Mouse (Mus musculus) hindbrain, embryonic 13.5 days (tissue): ENCODE results near the gene Tm9sf4. TPM values are rescaled to one million over a fixed set of nuclear protein-coding genes. Genes with fewer than 3 reads are reported as not detected.

Experiments
- ATAC-seq: fragments of 200-750 bp; cut with Nextera tagmentation; 2 replicates; pipeline ENCODE4 v1.8.0; 2017; ENCODE audit warnings: moderate TSS enrichment; ENCODE audit not compliant: low FRiP score
- H3K27ac ChIP-seq: fragments of 300-500 bp; sonication (generic); 2 replicates; pipeline ENCODE4 v1.5.1; 2015; ENCODE audit warnings: inconsistent platforms, mild to moderate bottlenecking, moderate library complexity
- H3K27me3 ChIP-seq: fragments of 300-500 bp; sonication (generic); 2 replicates; pipeline ENCODE4 v1.6.1; 2015; ENCODE audit warnings: mild to moderate bottlenecking, inconsistent platforms
- H3K36me3 ChIP-seq: fragments of 300-500 bp; sonication (generic); 2 replicates; pipeline ENCODE4 v1.6.1; 2015; ENCODE audit warnings: mild to moderate bottlenecking, inconsistent platforms
- H3K4me1 ChIP-seq: fragments of 300-500 bp; sonication (generic); replicated peaks from 2 replicates; pipeline ENCODE4 v1.6.1; 2015; ENCODE audit warnings: inconsistent platforms
- H3K4me2 ChIP-seq: fragments of 300-500 bp; sonication (generic); 2 replicates; pipeline ENCODE4 v1.6.1; 2015; ENCODE audit warnings: inconsistent platforms, mild to moderate bottlenecking, moderate library complexity
- H3K4me3 ChIP-seq: fragments of 300-500 bp; sonication (generic); 2 replicates; pipeline ENCODE4 v1.5.1; 2015; ENCODE audit warnings: mild to moderate bottlenecking, inconsistent platforms
- H3K9ac ChIP-seq: fragments of 300-500 bp; sonication (generic); 2 replicates; pipeline ENCODE4 v1.6.1; 2015; ENCODE audit warnings: mild to moderate bottlenecking, inconsistent platforms
- H3K9me3 ChIP-seq: fragments of 300-500 bp; sonication (generic); 2 replicates; pipeline ENCODE4 v1.6.1; 2016; ENCODE audit warnings: inconsistent platforms
- WGBS: fragments of 180-500 bp; shearing (Covaris S2); methylation state at CpG from one replicate; pipeline ENCODE4 v1.1.7; 2015; 5-methylcytosine and 5-hydroxymethylcytosine counted together
- polyA plus RNA-seq: library from polyadenylated mRNA; unstranded; fragments of >200 nt; fragmentation: Nextera tagmentation; extraction: Ambion mirVana; gene quantifications from 2 replicates; pipeline ENCODE4 v1.2.1, GENCODE M21; 2015

Tm9sf4 gene
- polyA plus RNA-seq, 1 experiment from 2014 or later = 77.2 TPM

- no peaks in the 10 kb centered on the region for H3K9me3 ChIP-seq
- H3K4me2 ChIP-seq = no peak overlapping the region
- no peak for ATAC-seq
- H3K4me1 ChIP-seq = peaks cover 31% of the 10 kb centered on the region
- no peak overlapping the region for H3K9ac ChIP-seq
- no peaks in the 10 kb centered on the region for H3K36me3 ChIP-seq
- H3K27ac ChIP-seq = no peak overlapping the region
- H3K4me3 ChIP-seq = no peak overlapping the region
- no peaks in the 10 kb centered on the region for H3K27me3 ChIP-seq
- WGBS = 58% methylated on average over 6 of the region's 6 CpGs
Measured at GRCm38 (mm10) chr2:153167136-153167535, 6.0 kb downstream of the Tm9sf4 start.

- WGBS = 22% methylated on average over 2 of the region's 2 CpGs
Measured at GRCm38 (mm10) chr2:153168134-153168820, 7.2 kb downstream of the Tm9sf4 start.

GRCm38 (mm10) chr2:153170490-153171224 lies 9.6 kb downstream of the Tm9sf4 start:
- Histone ChIP-seq H3K36me3 (0 out of 2 replicates have a peak, but pooled peaks cover 2% of the 10 kb centered on the region), H3K4me1 (peaks cover 18% of the 10 kb centered on the region), H3K4me3 (no peak overlapping the region), H3K27ac (no peak overlapping the region), H3K9ac (no peak overlapping the region), H3K4me2 (no peak overlapping the region), H3K27me3 (no peaks in the 10 kb centered on the region), H3K9me3 (no peaks in the 10 kb centered on the region)
- WGBS = 94% methylated on average over 9 of the region's 9 CpGs
- no peak for ATAC-seq

More at GRCm38 (mm10) chr2:153168134-153168820, 7.2 kb downstream of the Tm9sf4 start:
- ATAC-seq = no peak
- peaks cover 19% of the 10 kb centered on the region for H3K4me1 ChIP-seq
- H3K9me3 ChIP-seq = no peaks in the 10 kb centered on the region
- no peak overlapping the region for H3K4me3 ChIP-seq
- no peak overlapping the region for H3K9ac ChIP-seq
- H3K4me2 ChIP-seq = no peak overlapping the region
- H3K36me3 ChIP-seq = no peaks in the 10 kb centered on the region
- H3K27ac ChIP-seq = no peak overlapping the region
- no peaks in the 10 kb centered on the region for H3K27me3 ChIP-seq

GRCm38 (mm10) chr2:153171966-153172365 lies 10.9 kb downstream of the Tm9sf4 start:
- no peaks in the 10 kb centered on the region for H3K9me3 ChIP-seq
- H3K9ac ChIP-seq = no peak overlapping the region
- ATAC-seq = no peak
- no peak overlapping the region for H3K4me3 ChIP-seq
- no peaks in the 10 kb centered on the region for H3K27me3 ChIP-seq
- peaks cover 15% of the 10 kb centered on the region for H3K4me1 ChIP-seq
- 0 out of 2 replicates have a peak, but pooled peaks cover 2% of the 10 kb centered on the region for H3K36me3 ChIP-seq
- no peak overlapping the region for H3K4me2 ChIP-seq
- 92% methylated on average over 5 of the region's 5 CpGs for WGBS
- no peak overlapping the region for H3K27ac ChIP-seq

- ATAC-seq = no peak
- no peaks in the 10 kb centered on the region for H3K27me3 ChIP-seq
- H3K4me1 ChIP-seq = no peaks in the 10 kb centered on the region
- H3K4me2 ChIP-seq = no peak overlapping the region
- H3K27ac ChIP-seq = no peak overlapping the region
- H3K36me3 ChIP-seq = peaks cover 23% of the 10 kb centered on the region
- 77% methylated on average over 8 of the region's 8 CpGs for WGBS
- no peak overlapping the region for H3K9ac ChIP-seq
- H3K4me3 ChIP-seq = no peak overlapping the region
- H3K9me3 ChIP-seq = no peaks in the 10 kb centered on the region
Measured at GRCm38 (mm10) chr2:153175995-153176570, 15.0 kb downstream of the Tm9sf4 start.

- Histone ChIP-seq H3K36me3 (peaks cover 32% of the 10 kb centered on the region), H3K27me3 (no peaks in the 10 kb centered on the region), H3K4me3 (no peak overlapping the region), H3K9ac (no peak overlapping the region), H3K9me3 (no peaks in the 10 kb centered on the region), H3K27ac (no peak overlapping the region), H3K4me2 (no peak overlapping the region), H3K4me1 (no peaks in the 10 kb centered on the region)
- WGBS = 93% methylated on average over 3 of the region's 3 CpGs
- ATAC-seq = no peak
Measured at GRCm38 (mm10) chr2:153177188-153177587, 16.1 kb downstream of the Tm9sf4 start.

GRCm38 (mm10) chr2:153179126-153179860 lies 18.2 kb downstream of the Tm9sf4 start:
- 85% methylated on average over 10 of the region's 10 CpGs for WGBS
- Histone ChIP-seq H3K36me3 (peaks cover 53% of the 10 kb centered on the region), H3K4me3 (no peak overlapping the region), H3K4me2 (no peak overlapping the region), H3K9ac (no peak overlapping the region), H3K27me3 (no peaks in the 10 kb centered on the region), H3K9me3 (no peaks in the 10 kb centered on the region), H3K4me1 (no peaks in the 10 kb centered on the region), H3K27ac (no peak overlapping the region)
- ATAC-seq = no peak

GRCm38 (mm10) chr2:153179961-153180360 lies 18.9 kb downstream of the Tm9sf4 start:
- Histone ChIP-seq H3K4me3 (no peak overlapping the region), H3K4me2 (no peak overlapping the region), H3K4me1 (no peaks in the 10 kb centered on the region), H3K9ac (no peak overlapping the region), H3K9me3 (no peaks in the 10 kb centered on the region), H3K27me3 (no peaks in the 10 kb centered on the region), H3K36me3 (peaks cover 58% of the 10 kb centered on the region), H3K27ac (no peak overlapping the region)
- ATAC-seq = no peak
- WGBS = 86% methylated on average over 3 of the region's 3 CpGs

- 79% methylated on average over 2 of the region's 2 CpGs for WGBS
- no peaks in the 10 kb centered on the region for H3K27me3 ChIP-seq
- H3K27ac ChIP-seq = no peak overlapping the region
- no peak overlapping the region for H3K9ac ChIP-seq
- H3K9me3 ChIP-seq = no peaks in the 10 kb centered on the region
- no peak overlapping the region for H3K4me3 ChIP-seq
- peaks cover 99% of the 10 kb centered on the region for H3K36me3 ChIP-seq
- no peaks in the 10 kb centered on the region for H3K4me1 ChIP-seq
- no peak overlapping the region for H3K4me2 ChIP-seq
- ATAC-seq = no peak
Measured at GRCm38 (mm10) chr2:153186176-153186591, 25.1 kb downstream of the Tm9sf4 start.

- ATAC-seq = no peak
- no peak overlapping the region for H3K4me3 ChIP-seq
- no peak overlapping the region for H3K27ac ChIP-seq
- H3K4me1 ChIP-seq = no peaks in the 10 kb centered on the region
- no peak overlapping the region for H3K9ac ChIP-seq
- no peak overlapping the region for H3K4me2 ChIP-seq
- peaks cover 99% of the 10 kb centered on the region for H3K36me3 ChIP-seq
- H3K27me3 ChIP-seq = no peaks in the 10 kb centered on the region
- no peaks in the 10 kb centered on the region for H3K9me3 ChIP-seq
- WGBS = 86% methylated on average over 2 of the region's 2 CpGs
Measured at GRCm38 (mm10) chr2:153187848-153188247, 26.7 kb downstream of the Tm9sf4 start.

- Histone ChIP-seq H3K4me3 (no peak overlapping the region), H3K27me3 (no peaks in the 10 kb centered on the region), H3K36me3 (peaks cover 92% of the 10 kb centered on the region), H3K9ac (no peak overlapping the region), H3K9me3 (no peaks in the 10 kb centered on the region), H3K4me2 (no peak overlapping the region), H3K4me1 (no peaks in the 10 kb centered on the region), H3K27ac (no peak overlapping the region)
- ATAC-seq = no peak
- 85% methylated on average over 2 of the region's 2 CpGs for WGBS
Measured at GRCm38 (mm10) chr2:153191242-153191641, 30.1 kb downstream of the Tm9sf4 start.

GRCm38 (mm10) chr2:153194255-153194654 lies 33.2 kb downstream of the Tm9sf4 start:
- Histone ChIP-seq H3K4me1 (no peaks in the 10 kb centered on the region), H3K4me2 (no peak overlapping the region), H3K9ac (no peak overlapping the region), H3K36me3 (peaks cover 86% of the 10 kb centered on the region), H3K9me3 (no peaks in the 10 kb centered on the region), H3K4me3 (no peak overlapping the region), H3K27me3 (no peaks in the 10 kb centered on the region), H3K27ac (no peak overlapping the region)
- ATAC-seq = no peak
- WGBS = 95% methylated on average over 3 of the region's 3 CpGs
